17 mouse cellular contexts compared by ENCODE assay signal in genomic region chr7:125115322-125115996, GRCm38 (mm10).
DNase-seq lines count a peak whose midpoint lies in the region.
"Had no signal": no experiment of that assay in that cellular context is flagged by ENCODE, and none has a peak within 500 bp of the region (broad histone marks: within the 10 kb centered on the region; RNA-seq: fewer than 3 reads in every experiment).

No protein-coding gene starts in this region.

- intact Hi-C loops in left cerebral cortex, postnatal 36 days (cut with DNase I): no loop called here

- DNase-seq in heart, adult 11 months: peak; percentile 51
- no peak for DNase-seq in heart, adult 8-10 months (ENCODE audit: low spot score)
- DNase-seq in left cerebral cortex, postnatal 36 days (ENCODE audit: low spot score in 2 of 2): peak; percentile 15 to 25
- DNase-seq in left cerebral cortex, adult 11 months (ENCODE audit: low spot score): no peak
- peak; percentile 11 for DNase-seq in right cerebral cortex, postnatal 25 days
- DNase-seq in right cerebral cortex, postnatal 14 days: no peak
- DNase-seq in skeletal muscle tissue, adult 2 months (ENCODE audit: low read depth, low spot score): peak; percentile 32
- DNase-seq in liver: no peak
- DNase-seq: adrenal gland, adult 8-10 months; cerebellum, adult 11-12 months; cerebellum, adult 9-11 months; embryo, embryonic 11 days; gastrocnemius, postnatal 14 days; kidney, adult 2 months; kidney, postnatal 36 days; lung, adult 2 months; lung, postnatal 10 days had no signal

Comparison
In these comparisons a context has a peak if more than half of its experiments do, and no peak if none do; other contexts are left out.
1. DNase-seq: peak in heart, adult 11 months (single experiment), left cerebral cortex, postnatal 36 days (2 of 2), right cerebral cortex, postnatal 25 days (single experiment) and skeletal muscle tissue, adult 2 months (single experiment); none in heart, adult 8-10 months (single experiment), left cerebral cortex, adult 11 months (single experiment), right cerebral cortex, postnatal 14 days (single experiment) and liver (single experiment).